Mouse (Mus musculus) forebrain, embryonic 12.5 days (tissue): ENCODE measurements at regions not wholly inside any gene's neighbourhood (a gene's known extent, or its start where the extent isn't known, plus 50 kb on each side); places are given as distances from the start of the nearest gene placed in this dataset.

ENCODE experiments used
- ATAC-seq: fragments of 200-750 bp; cut with Nextera tagmentation; 2 replicates; pipeline ENCODE4 v1.8.0; 2017; ENCODE audit warnings: moderate TSS enrichment; ENCODE audit not compliant: low FRiP score
- H3K27ac ChIP-seq: fragments of 300-500 bp; sonication (generic); 2 replicates; pipeline ENCODE4 v1.5.1; 2016; ENCODE audit warnings: mild to moderate bottlenecking
- H3K27me3 ChIP-seq: fragments of 300-500 bp; sonication (generic); 2 replicates; pipeline ENCODE4 v1.6.1; 2016; ENCODE audit warnings: mild to moderate bottlenecking
- H3K36me3 ChIP-seq: fragments of 300-500 bp; sonication (generic); replicated peaks from 2 replicates; pipeline ENCODE4 v1.6.1; 2016; ENCODE audit warnings: mild to moderate bottlenecking
- H3K4me1 ChIP-seq: fragments of 300-500 bp; sonication (generic); 2 replicates; pipeline ENCODE4 v1.6.1; 2016
- H3K4me2 ChIP-seq: fragments of 300-500 bp; sonication (generic); 2 replicates; pipeline ENCODE4 v1.6.1; 2016; ENCODE audit warnings: mild to moderate bottlenecking, moderate library complexity
- H3K4me3 ChIP-seq: fragments of 300-500 bp; sonication (generic); replicated peaks from 2 replicates; pipeline ENCODE4 v1.5.1; 2016; ENCODE audit warnings: mild to moderate bottlenecking
- H3K9ac ChIP-seq: fragments of 300-500 bp; sonication (generic); 2 replicates; pipeline ENCODE4 v1.6.1; 2016; ENCODE audit warnings: mild to moderate bottlenecking
- H3K9me3 ChIP-seq: fragments of 300-500 bp; sonication (generic); 2 replicates; pipeline ENCODE4 v1.6.1; 2016
- WGBS: fragments of 180-500 bp; shearing (Covaris S2); methylation state at CpG from one replicate; pipeline ENCODE4 v1.1.7; 2016; 5-methylcytosine and 5-hydroxymethylcytosine counted together

GRCm38 (mm10) chr7:111259630-111260574, 177.1 kb upstream of the Eif4g2 start:
- Histone ChIP-seq H3K4me1 (no peaks in the 10 kb centered on the region), H3K4me2 (no peak overlapping the region), H3K36me3 (no peaks in the 10 kb centered on the region), H3K4me3 (no peak overlapping the region), H3K9me3 (0 out of 2 replicates have a peak, but pooled peaks cover 3% of the 10 kb centered on the region), H3K27me3 (no peaks in the 10 kb centered on the region), H3K9ac (no peak overlapping the region), H3K27ac (no peak overlapping the region)
- WGBS, result 85% methylated on average over 11 of the region's 11 CpGs
- ATAC-seq, result no peak

GRCm38 (mm10) chr7:111257842-111258241, 175.0 kb upstream of the Eif4g2 start:
- WGBS, result 85% methylated on average over 2 of the region's 2 CpGs

GRCm38 (mm10) chr7:111256199-111256598, 173.4 kb upstream of the Eif4g2 start:
- no peak overlapping the region for H3K9ac ChIP-seq
- H3K27me3 ChIP-seq, result no peaks in the 10 kb centered on the region
- H3K4me1 ChIP-seq, result no peaks in the 10 kb centered on the region
- WGBS, result 76% methylated on average over 2 of the region's 2 CpGs
- no peak for ATAC-seq
- H3K27ac ChIP-seq, result no peak overlapping the region
- 0 out of 2 replicates have a peak, but pooled peaks cover 3% of the 10 kb centered on the region for H3K9me3 ChIP-seq
- no peaks in the 10 kb centered on the region for H3K36me3 ChIP-seq
- H3K4me3 ChIP-seq, result no peak overlapping the region
- H3K4me2 ChIP-seq, result no peak overlapping the region

More at GRCm38 (mm10) chr7:111257842-111258241, 175.0 kb upstream of the Eif4g2 start:
- Histone ChIP-seq H3K9ac (no peak overlapping the region), H3K27me3 (no peaks in the 10 kb centered on the region), H3K4me2 (no peak overlapping the region), H3K9me3 (0 out of 2 replicates have a peak, but pooled peaks cover 3% of the 10 kb centered on the region), H3K4me3 (no peak overlapping the region), H3K27ac (no peak overlapping the region), H3K36me3 (no peaks in the 10 kb centered on the region), H3K4me1 (no peaks in the 10 kb centered on the region)
- no peak for ATAC-seq

- Histone ChIP-seq H3K27ac (no peak overlapping the region), H3K27me3 (peaks cover 7% of the 10 kb centered on the region), H3K4me2 (no peak overlapping the region), H3K36me3 (no peaks in the 10 kb centered on the region), H3K9ac (no peak overlapping the region), H3K4me1 (no peaks in the 10 kb centered on the region; the same call in 1 of the 2 replicates), H3K9me3 (no peaks in the 10 kb centered on the region), H3K4me3 (no peak overlapping the region)
- 0 out of 2 replicates have a peak, but pooled peaks have one; percentile 27 for ATAC-seq
- WGBS, result 39% methylated on average over 5 of the region's 5 CpGs
Observed at GRCm38 (mm10) chr7:111249606-111250005, 166.8 kb upstream of the Eif4g2 start.

- no peak overlapping the region for H3K4me3 ChIP-seq
- no peak for ATAC-seq
- H3K36me3 ChIP-seq, result no peaks in the 10 kb centered on the region
- no peak overlapping the region for H3K27ac ChIP-seq
- H3K4me2 ChIP-seq, result no peak overlapping the region
- H3K27me3 ChIP-seq, result peaks cover 4% of the 10 kb centered on the region; the same call in 1 of the 2 replicates
- H3K9me3 ChIP-seq, result no peaks in the 10 kb centered on the region
- H3K9ac ChIP-seq, result no peak overlapping the region
- H3K4me1 ChIP-seq, result no peaks in the 10 kb centered on the region; the same call in 1 of the 2 replicates
- WGBS, result 91% methylated on average over 8 of the region's 8 CpGs
Observed at GRCm38 (mm10) chr7:111245488-111245887, 162.7 kb upstream of the Eif4g2 start.

GRCm38 (mm10) chr7:111245067-111245466, 162.2 kb upstream of the Eif4g2 start:
- Histone ChIP-seq H3K4me3 (no peak overlapping the region), H3K9me3 (no peaks in the 10 kb centered on the region), H3K9ac (no peak overlapping the region), H3K27me3 (peaks cover 4% of the 10 kb centered on the region; the same call in 1 of the 2 replicates), H3K27ac (no peak overlapping the region), H3K4me1 (no peaks in the 10 kb centered on the region; the same call in 1 of the 2 replicates), H3K36me3 (no peaks in the 10 kb centered on the region), H3K4me2 (no peak overlapping the region)
- 82% methylated on average over 6 of the region's 6 CpGs for WGBS
- no peak for ATAC-seq

GRCm38 (mm10) chr7:111243831-111244230, 161.0 kb upstream of the Eif4g2 start:
- peaks cover 4% of the 10 kb centered on the region; the same call in 1 of the 2 replicates for H3K27me3 ChIP-seq
- no peak overlapping the region for H3K27ac ChIP-seq
- WGBS, result 83% methylated on average over 1 of the region's 1 CpGs
- no peak overlapping the region for H3K4me3 ChIP-seq
- H3K36me3 ChIP-seq, result no peaks in the 10 kb centered on the region
- no peaks in the 10 kb centered on the region for H3K9me3 ChIP-seq
- H3K4me2 ChIP-seq, result no peak overlapping the region
- no peak overlapping the region for H3K9ac ChIP-seq
- ATAC-seq, result no peak
- no peaks in the 10 kb centered on the region; the same call in 1 of the 2 replicates for H3K4me1 ChIP-seq

- Histone ChIP-seq H3K9ac (no peak overlapping the region), H3K4me1 (no peaks in the 10 kb centered on the region), H3K27ac (no peak overlapping the region), H3K9me3 (no peaks in the 10 kb centered on the region), H3K36me3 (no peaks in the 10 kb centered on the region), H3K27me3 (peaks cover 4% of the 10 kb centered on the region; the same call in 1 of the 2 replicates), H3K4me3 (no peak overlapping the region), H3K4me2 (no peak overlapping the region)
- 62% methylated on average over 10 of the region's 10 CpGs for WGBS
- no peak for ATAC-seq
Observed at GRCm38 (mm10) chr7:111242646-111243045, 159.8 kb upstream of the Eif4g2 start.

- no peak for ATAC-seq
- no peak overlapping the region for H3K9ac ChIP-seq
- no peak overlapping the region for H3K27ac ChIP-seq
- H3K4me1 ChIP-seq, result no peaks in the 10 kb centered on the region
- no peak overlapping the region for H3K4me3 ChIP-seq
- 0 out of 2 replicates have a peak, but pooled peaks cover 3% of the 10 kb centered on the region for H3K9me3 ChIP-seq
- H3K36me3 ChIP-seq, result no peaks in the 10 kb centered on the region
- no peak overlapping the region for H3K4me2 ChIP-seq
- no peaks in the 10 kb centered on the region; the same call in 1 of the 2 replicates for H3K27me3 ChIP-seq
- WGBS, result 57% methylated on average over 4 of the region's 4 CpGs
Observed at GRCm38 (mm10) chr7:111241538-111241937, 158.7 kb upstream of the Eif4g2 start.

- ATAC-seq, result no peak
- no peaks in the 10 kb centered on the region for H3K4me1 ChIP-seq
- no peaks in the 10 kb centered on the region for H3K36me3 ChIP-seq
- 89% methylated on average over 9 of the region's 9 CpGs for WGBS
- no peak overlapping the region for H3K27ac ChIP-seq
- no peak overlapping the region for H3K4me2 ChIP-seq
- no peak overlapping the region for H3K9ac ChIP-seq
- no peak overlapping the region for H3K4me3 ChIP-seq
- no peaks in the 10 kb centered on the region for H3K27me3 ChIP-seq
- H3K9me3 ChIP-seq, result 0 out of 2 replicates have a peak, but pooled peaks cover 4% of the 10 kb centered on the region
Observed at GRCm38 (mm10) chr7:111240234-111240826, 157.5 kb upstream of the Eif4g2 start.

- H3K9ac ChIP-seq, result no peak overlapping the region
- H3K4me3 ChIP-seq, result no peak overlapping the region
- H3K4me2 ChIP-seq, result no peak overlapping the region
- no peak overlapping the region for H3K27ac ChIP-seq
- no peak for ATAC-seq
- H3K27me3 ChIP-seq, result no peaks in the 10 kb centered on the region
- H3K9me3 ChIP-seq, result 0 out of 2 replicates have a peak, but pooled peaks cover 4% of the 10 kb centered on the region
- WGBS, result 81% methylated on average over 9 of the region's 9 CpGs
- H3K36me3 ChIP-seq, result no peaks in the 10 kb centered on the region
- H3K4me1 ChIP-seq, result no peaks in the 10 kb centered on the region
Observed at GRCm38 (mm10) chr7:111237819-111238218, 155.0 kb upstream of the Eif4g2 start.

- Histone ChIP-seq H3K4me1 (no peaks in the 10 kb centered on the region), H3K36me3 (no peaks in the 10 kb centered on the region), H3K27ac (no peak overlapping the region), H3K27me3 (no peaks in the 10 kb centered on the region), H3K9me3 (no peaks in the 10 kb centered on the region), H3K9ac (no peak overlapping the region), H3K4me3 (no peak overlapping the region), H3K4me2 (no peak overlapping the region)
- WGBS, result 72% methylated on average over 2 of the region's 2 CpGs
- no peak for ATAC-seq
Observed at GRCm38 (mm10) chr7:111230630-111231029, 147.8 kb upstream of the Eif4g2 start.
